Mouse (Mus musculus) embryonic facial prominence, embryonic 14.5 days (tissue): ENCODE measurements at regions not wholly inside any gene's neighbourhood (a gene's known extent, or its start where the extent isn't known, plus 50 kb on each side); places are given as distances from the start of the nearest gene placed in this dataset.

Experiments
- ATAC-seq: fragments of 200-750 bp; cut with Nextera tagmentation; 2 replicates; pipeline ENCODE4 v1.8.0; 2017; ENCODE audit warnings: low read depth, moderate number of reproducible peaks, moderate TSS enrichment
- DNase-seq: peaks from one replicate; pipeline ENCODE4 v3.0.0-alpha.2; 2015; ENCODE audit warnings: low spot score
- H3K27ac ChIP-seq: fragments of 300-500 bp; sonication (generic); replicated peaks from 2 replicates; pipeline ENCODE4 v1.5.1; 2014; ENCODE audit warnings: low read depth, mild to moderate bottlenecking, low read length, moderate library complexity
- H3K27me3 ChIP-seq: fragments of 300-500 bp; sonication (generic); replicated peaks from 2 replicates; pipeline ENCODE4 v1.6.1; 2014; ENCODE audit warnings: low read length; ENCODE audit not compliant: control insufficient read depth, insufficient read depth
- H3K36me3 ChIP-seq: fragments of 300-500 bp; sonication (generic); 2 replicates; pipeline ENCODE4 v1.6.1; 2014; ENCODE audit warnings: low read length, mixed read lengths; ENCODE audit not compliant: control insufficient read depth, insufficient read depth
- H3K4me1 ChIP-seq: fragments of 300-500 bp; sonication (generic); 2 replicates; pipeline ENCODE4 v1.6.1; 2014; ENCODE audit warnings: antibody characterized with exemption, low read length; ENCODE audit not compliant: control insufficient read depth, insufficient read depth
- H3K4me2 ChIP-seq: fragments of 300-500 bp; sonication (generic); 2 replicates; pipeline ENCODE4 v1.6.1; 2014; ENCODE audit warnings: low read depth, mild to moderate bottlenecking, low read length, moderate library complexity, mixed read lengths
- H3K4me3 ChIP-seq: fragments of 300-500 bp; sonication (generic); 2 replicates; pipeline ENCODE4 v1.5.1; 2014; ENCODE audit warnings: low read depth, mild to moderate bottlenecking, low read length
- H3K9ac ChIP-seq: fragments of 300-500 bp; sonication (generic); 2 replicates; pipeline ENCODE4 v1.6.1; 2014; ENCODE audit warnings: low read depth, mild to moderate bottlenecking, low read length, moderate library complexity, mixed read lengths
- H3K9me3 ChIP-seq: fragments of 300-500 bp; sonication (generic); 2 replicates; pipeline ENCODE4 v1.6.1; 2016; ENCODE audit warnings: low read length; ENCODE audit not compliant: control insufficient read depth
- WGBS: fragments of 180-500 bp; shearing (Covaris S2); extraction: QIAGEN DNeasy Blood & Tissue Kit; methylation state at CpG from one replicate; pipeline ENCODE4 v1.1.7; 2014; 5-methylcytosine and 5-hydroxymethylcytosine counted together

GRCm38 (mm10) chr9:122064937-122065673 lies 52.0 kb upstream of the Snrk start:
- Histone ChIP-seq H3K4me1 (no peaks in the 10 kb centered on the region), H3K9ac (no peak overlapping the region), H3K4me3 (no peak overlapping the region), H3K4me2 (no peak overlapping the region), H3K36me3 (no peaks in the 10 kb centered on the region), H3K27me3 (no peaks in the 10 kb centered on the region), H3K9me3 (no peaks in the 10 kb centered on the region), H3K27ac (no peak overlapping the region)
- peak; percentile 43 for DNase-seq
- 71% methylated on average over 13 of the region's 13 CpGs for WGBS
- no peak for ATAC-seq

- no peaks in the 10 kb centered on the region for H3K27me3 ChIP-seq
- no peak for ATAC-seq
- WGBS, result 78% methylated on average over 5 of the region's 5 CpGs
Observed at GRCm38 (mm10) chr9:122055820-122056550, 59.1 kb upstream of the Pomgnt2 start.

GRCm38 (mm10) chr9:122051716-122052115 lies 54.8 kb upstream of the Pomgnt2 start:
- Histone ChIP-seq H3K4me1 (no peaks in the 10 kb centered on the region), H3K9ac (no peak overlapping the region), H3K9me3 (no peaks in the 10 kb centered on the region), H3K27me3 (no peaks in the 10 kb centered on the region), H3K27ac (no peak overlapping the region), H3K4me3 (no peak overlapping the region), H3K36me3 (no peaks in the 10 kb centered on the region), H3K4me2 (no peak overlapping the region)
- no peak for DNase-seq
- 62% methylated on average over 7 of the region's 7 CpGs for WGBS
- no peak for ATAC-seq

More at GRCm38 (mm10) chr9:122055820-122056550, 59.1 kb upstream of the Pomgnt2 start:
- DNase-seq, result no peak
- Histone ChIP-seq H3K36me3 (no peaks in the 10 kb centered on the region), H3K9ac (no peak overlapping the region), H3K9me3 (no peaks in the 10 kb centered on the region), H3K27ac (no peak overlapping the region), H3K4me3 (no peak overlapping the region), H3K4me2 (no peak overlapping the region), H3K4me1 (no peaks in the 10 kb centered on the region)

GRCm38 (mm10) chr9:122051096-122051495 lies 54.2 kb upstream of the Pomgnt2 start:
- Histone ChIP-seq H3K4me1 (no peaks in the 10 kb centered on the region), H3K36me3 (no peaks in the 10 kb centered on the region), H3K9ac (no peak overlapping the region), H3K27me3 (no peaks in the 10 kb centered on the region), H3K9me3 (no peaks in the 10 kb centered on the region), H3K4me3 (no peak overlapping the region), H3K27ac (no peak overlapping the region), H3K4me2 (no peak overlapping the region)
- ATAC-seq, result no peak
- DNase-seq, result no peak
- WGBS, result 52% methylated on average over 6 of the region's 6 CpGs

- no peaks in the 10 kb centered on the region for H3K27me3 ChIP-seq
- no peak overlapping the region for H3K9ac ChIP-seq
- H3K27ac ChIP-seq, result no peak overlapping the region
- no peak overlapping the region for H3K4me2 ChIP-seq
- WGBS, result 70% methylated on average over 5 of the region's 5 CpGs
- no peak overlapping the region for H3K4me3 ChIP-seq
- DNase-seq (no peak), ATAC-seq (no peak)
- no peaks in the 10 kb centered on the region for H3K9me3 ChIP-seq
- no peaks in the 10 kb centered on the region for H3K4me1 ChIP-seq
- no peaks in the 10 kb centered on the region for H3K36me3 ChIP-seq
Observed at GRCm38 (mm10) chr9:122048999-122049398, 52.1 kb upstream of the Pomgnt2 start.

- DNase-seq (peak; percentile 57), ATAC-seq (peak; percentile 74; the same call in 1 of the 2 replicates)
- no peak overlapping the region for H3K4me2 ChIP-seq
- H3K27me3 ChIP-seq, result no peaks in the 10 kb centered on the region
- H3K9ac ChIP-seq, result no peak overlapping the region
- no peaks in the 10 kb centered on the region for H3K36me3 ChIP-seq
- H3K9me3 ChIP-seq, result no peaks in the 10 kb centered on the region
- 48% methylated on average over 8 of the region's 8 CpGs for WGBS
- H3K27ac ChIP-seq, result no peak overlapping the region
- no peak overlapping the region for H3K4me3 ChIP-seq
- H3K4me1 ChIP-seq, result no peaks in the 10 kb centered on the region
Observed at GRCm38 (mm10) chr9:122047962-122048625, 51.2 kb upstream of the Pomgnt2 start.
